Mouse (Mus musculus): ENCODE data around the gene Nr4a1. TPM values are rescaled to one million over a fixed set of nuclear protein-coding genes. Genes with fewer than 3 reads are reported as not detected.

The Nr4a1 gene
- total RNA-seq, 2 experiments from 2014 or later: 64.5 to 79.0 TPM

DNA sequence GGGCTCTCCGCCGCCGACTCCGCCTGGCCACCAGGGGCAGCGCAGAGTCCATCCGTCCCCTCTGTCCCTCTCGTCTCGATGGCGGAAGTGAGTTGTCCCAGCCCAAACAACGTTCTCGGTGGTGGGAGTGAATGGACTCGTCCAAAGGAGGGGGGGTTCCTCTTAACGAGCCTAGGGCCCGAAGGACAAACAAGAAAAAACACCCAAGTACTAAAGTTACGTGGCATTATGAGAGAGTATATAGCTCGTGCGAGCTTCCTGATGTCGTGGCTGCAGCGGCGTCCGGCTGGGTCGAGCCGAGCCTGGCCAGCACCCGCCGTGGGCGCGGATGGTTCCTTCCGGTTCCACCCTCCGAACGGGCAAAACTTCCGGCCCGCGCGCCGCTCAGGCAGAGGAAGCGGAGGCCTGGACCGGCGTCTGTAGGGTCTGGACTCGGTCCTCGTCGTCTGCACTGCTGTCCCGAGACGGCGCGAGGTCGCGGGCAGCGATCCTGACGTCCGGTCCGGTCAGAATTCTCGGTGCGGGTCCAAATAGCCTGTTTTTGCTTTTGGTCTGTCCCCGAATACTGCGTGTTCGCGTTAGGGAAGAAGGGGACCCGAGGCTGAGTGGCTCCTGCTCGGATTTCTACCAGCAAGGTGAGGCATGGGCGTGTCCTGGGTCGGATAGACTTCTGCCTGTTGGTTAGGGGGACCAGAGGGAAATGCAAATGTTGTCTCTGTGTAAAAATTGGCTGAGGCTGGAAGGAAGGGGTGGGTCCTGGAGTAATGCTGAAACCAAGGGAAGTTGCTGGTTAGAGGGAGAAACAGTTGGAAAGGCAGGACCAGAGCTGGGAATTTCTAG is 30.1 kb downstream of the Nr4a1 start, which contains the start of gene Atg101:
Atg101 (plus strand) TSS at position 362 of the 840 bp plus-strand sequence.
- peak; percentile 68 to 79 for DNase-seq (ENCODE audit: low spot score in 2 of 2)

DNA sequence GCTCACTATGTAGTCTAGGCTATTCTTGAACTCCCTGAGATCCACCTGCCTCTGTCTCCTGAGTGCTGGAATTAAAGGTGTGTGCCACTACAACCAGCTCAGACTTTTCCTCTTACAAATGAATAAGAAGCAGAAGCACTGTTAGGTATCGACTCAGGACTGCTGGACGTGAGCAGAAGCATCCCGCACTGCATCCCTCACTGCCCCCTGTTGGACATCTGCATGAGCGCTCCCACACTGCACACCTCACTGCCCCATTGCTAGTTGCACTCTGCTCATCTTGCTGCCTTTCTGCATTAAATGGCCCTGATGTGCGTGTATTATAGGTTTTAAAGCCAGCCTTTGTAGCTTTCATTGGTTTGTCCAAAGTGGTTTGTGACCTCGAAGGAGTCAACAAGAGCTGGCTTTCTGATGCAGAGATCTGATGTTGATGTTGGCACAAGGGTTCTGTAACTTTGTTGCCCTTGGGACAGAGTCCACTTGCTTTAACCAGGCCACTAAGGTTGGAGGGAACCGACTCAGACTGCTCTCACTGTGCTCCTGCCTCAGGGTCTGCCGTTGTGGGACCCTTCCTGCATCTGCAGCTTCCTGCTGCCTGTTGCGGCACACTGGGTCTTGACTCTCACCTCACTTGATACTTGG is 32.2 kb downstream of the Nr4a1 start:
- no peak for DNase-seq (ENCODE audit: low spot score in 2 of 2)

DNA sequence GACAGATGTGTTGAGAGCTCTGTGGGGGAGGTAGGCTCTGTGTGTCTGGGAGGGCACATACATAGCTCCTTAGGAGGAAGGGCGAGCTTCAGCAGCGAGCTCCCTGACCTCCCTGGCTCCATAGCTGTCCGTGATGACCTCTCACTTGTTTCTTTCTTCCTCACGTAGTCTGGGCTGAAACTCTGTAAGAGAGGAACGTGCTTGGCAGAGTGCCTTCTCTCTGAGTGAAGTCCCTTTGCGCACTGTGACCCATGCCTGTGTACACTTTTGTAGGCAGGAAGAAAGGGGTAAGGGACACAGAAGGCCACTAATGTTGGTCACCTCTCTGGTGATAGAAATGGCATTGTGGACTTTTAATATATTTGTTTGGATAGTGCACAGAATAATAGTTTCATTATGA is 33.3 kb downstream of the Nr4a1 start:
- DNase-seq (ENCODE audit: low spot score in 2 of 2): no peak

DNA sequence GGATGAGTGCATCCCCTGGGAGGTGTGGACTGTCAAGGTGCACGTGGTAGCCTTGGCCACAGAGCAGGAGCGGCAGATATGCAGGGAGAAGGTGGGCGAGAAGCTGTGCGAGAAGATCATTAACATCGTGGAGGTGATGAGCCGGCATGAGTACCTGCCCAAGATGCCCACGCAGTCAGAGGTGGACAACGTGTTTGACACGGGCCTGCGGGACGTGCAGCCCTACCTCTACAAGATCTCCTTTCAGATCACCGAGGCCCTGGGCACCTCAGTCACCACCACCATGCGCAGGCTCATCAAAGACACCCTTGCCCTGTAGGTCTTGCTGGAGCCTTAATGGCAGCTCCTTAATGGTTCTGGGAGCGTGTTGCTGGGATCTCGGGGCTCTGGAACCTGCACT is 36.3 kb downstream of the Nr4a1 start:
- no peak for DNase-seq (ENCODE audit: low spot score in 2 of 2)

DNA sequence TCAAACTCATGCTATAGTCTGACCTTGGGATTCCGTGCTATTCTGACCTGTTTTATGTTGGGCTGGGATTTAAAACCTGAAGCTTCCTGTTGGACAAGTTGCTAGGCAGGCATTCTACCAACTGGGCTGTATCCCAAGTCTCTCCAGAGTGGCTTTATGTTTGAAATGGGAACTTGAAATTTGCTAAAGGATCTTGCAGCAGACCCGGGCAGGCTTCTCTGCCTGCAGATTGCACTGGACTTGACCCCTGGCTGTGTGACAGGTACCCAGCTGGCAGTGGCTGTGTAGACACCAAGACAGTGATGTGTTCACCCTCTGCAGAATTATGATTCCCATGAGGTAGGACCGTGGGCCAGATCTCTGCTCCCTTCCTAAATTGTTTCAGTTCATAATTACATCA is 37.9 kb downstream of the Nr4a1 start:
- DNase-seq (ENCODE audit: low spot score in 2 of 2): no peak

DNA sequence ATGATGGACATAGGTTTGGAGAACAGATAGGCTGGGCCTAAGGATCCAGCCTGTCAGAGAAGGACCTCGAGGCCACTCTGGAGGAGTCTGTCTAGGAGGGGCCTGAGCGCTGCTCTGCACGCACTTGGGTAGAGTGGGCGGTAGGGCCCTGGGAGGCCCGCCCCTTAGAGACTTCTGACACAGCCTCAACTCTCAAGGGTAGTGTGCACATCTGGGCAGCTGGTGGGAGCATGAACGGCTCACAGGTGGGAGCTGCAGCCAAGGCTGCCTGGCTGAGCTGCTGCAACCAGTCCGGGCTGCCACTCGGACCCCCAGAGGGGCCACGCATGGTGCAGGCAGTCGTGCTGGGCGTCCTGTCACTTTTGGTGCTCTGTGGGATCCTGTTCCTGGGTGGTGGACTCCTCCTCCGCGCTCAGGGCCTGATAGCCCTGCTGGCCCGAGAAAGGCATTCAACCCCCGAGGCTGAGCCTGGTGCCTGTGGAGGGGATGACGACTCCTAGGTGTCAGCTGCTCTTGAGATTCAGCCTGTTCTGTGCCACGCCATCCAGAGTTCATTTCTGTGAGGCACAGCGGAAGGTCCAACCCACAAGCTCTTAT is 39.1 kb downstream of the Nr4a1 start, which contains the start of gene 6030408B16Rik:
6030408B16Rik (plus strand) TSS at position 188 of the 597 bp plus-strand sequence.
- no peak for DNase-seq (ENCODE audit: low spot score in 2 of 2)

DNA sequence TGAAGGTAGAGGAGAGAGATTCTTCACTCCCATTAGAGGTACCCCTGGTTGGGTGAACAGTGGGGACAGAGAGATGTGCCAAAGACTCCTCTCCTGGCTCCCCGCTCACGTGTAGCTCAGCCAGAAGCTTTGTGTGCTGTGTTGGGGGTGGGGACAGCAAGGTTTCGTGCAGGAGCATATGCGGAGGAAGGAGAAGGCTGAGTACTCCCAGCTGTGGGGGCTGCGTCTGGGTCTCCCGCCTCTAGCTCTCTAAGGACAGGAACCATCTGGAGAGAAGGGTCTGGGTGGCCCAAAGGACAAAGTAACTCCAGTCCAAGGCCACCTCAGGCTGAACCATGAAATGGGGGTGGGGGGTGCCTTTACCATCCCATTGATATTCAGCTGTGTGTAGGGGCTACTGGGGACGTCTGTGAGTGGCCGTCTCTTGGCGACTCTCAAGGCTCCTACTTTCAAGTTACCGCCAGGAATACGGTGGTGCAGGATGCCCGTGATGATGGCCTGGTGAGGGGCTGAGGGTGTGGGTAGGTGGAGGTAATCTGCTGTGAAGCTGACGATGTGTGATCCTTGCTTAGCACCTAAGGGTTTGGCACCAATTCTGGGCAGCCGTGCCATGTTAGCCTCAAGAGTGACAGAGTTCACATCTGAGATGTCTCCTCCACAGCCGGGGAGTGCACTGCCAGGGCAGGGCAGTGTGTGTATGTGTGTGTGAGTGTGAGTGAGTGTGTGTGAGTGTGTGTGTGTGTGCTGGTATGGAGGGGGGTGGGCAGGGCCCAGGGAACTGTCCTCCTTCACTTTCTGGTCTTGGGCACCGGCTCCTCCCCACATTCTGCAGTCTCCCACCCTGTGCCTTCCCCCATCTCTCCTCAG is 40.2 kb downstream of the Nr4a1 start:
- no peak for DNase-seq (ENCODE audit: low spot score in 2 of 2)

DNA sequence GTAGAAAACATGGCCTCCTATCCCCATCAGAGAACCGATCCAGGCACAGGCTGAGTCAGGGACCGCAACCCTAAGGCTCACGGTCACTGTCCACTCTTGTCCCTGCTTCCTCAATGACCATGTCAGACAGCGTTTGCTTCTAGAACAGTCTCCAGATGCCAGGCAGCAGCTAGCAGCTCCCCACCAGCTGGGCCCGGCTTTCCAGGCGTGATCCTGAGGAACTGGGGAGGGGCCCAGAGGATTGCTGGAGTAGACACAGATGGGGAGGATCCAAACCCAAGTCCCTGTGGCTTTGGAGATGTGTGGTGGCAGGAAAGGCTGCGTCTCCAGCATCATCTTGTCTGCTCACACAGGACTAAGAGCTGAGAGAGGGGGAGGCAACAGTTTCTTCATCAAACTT is 41.0 kb downstream of the Nr4a1 start:
- no peak for DNase-seq (ENCODE audit: low spot score in 2 of 2)

DNA sequence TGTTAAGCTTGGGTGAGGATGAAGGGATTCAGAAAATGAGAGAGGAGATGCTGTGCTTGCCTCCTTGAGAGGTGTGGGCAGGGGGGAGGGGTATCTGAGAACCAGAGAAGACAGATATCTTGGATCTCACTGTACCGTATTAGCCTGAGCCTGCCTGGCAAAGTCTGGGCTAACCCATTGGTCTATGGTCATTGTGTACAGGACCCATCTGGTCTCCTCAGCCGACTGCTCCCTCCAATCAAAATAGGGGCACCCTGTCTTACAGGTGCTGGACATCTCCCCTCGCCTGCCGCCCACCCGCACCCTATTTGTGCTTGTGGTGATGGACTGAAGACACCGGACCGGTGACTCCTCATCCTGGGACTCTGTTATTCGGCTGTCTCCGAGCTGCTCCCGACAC is 41.5 kb downstream of the Nr4a1 start:
- DNase-seq (ENCODE audit: low spot score in 2 of 2): no peak

DNA sequence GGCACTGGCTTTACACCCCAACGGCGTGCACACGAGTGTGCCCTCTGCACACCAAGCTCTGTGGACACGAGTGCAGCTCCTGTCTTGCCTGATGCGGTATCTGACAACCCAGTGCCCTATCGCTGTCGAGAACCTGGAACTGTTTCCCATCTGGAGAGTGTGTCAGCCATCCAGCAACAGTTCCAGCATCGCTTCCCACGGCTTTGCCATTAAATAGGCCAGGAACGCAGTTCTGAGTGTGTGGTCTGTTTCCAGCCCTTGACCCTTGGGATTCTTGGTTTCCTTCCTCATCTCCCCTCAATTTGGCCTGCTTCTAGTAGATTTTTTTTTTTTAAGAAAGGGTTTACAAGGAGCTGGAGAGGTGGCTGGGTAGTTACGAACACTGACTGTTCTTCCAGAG is 42.0 kb downstream of the Nr4a1 start:
- DNase-seq (ENCODE audit: low spot score in 2 of 2): no peak

DNA sequence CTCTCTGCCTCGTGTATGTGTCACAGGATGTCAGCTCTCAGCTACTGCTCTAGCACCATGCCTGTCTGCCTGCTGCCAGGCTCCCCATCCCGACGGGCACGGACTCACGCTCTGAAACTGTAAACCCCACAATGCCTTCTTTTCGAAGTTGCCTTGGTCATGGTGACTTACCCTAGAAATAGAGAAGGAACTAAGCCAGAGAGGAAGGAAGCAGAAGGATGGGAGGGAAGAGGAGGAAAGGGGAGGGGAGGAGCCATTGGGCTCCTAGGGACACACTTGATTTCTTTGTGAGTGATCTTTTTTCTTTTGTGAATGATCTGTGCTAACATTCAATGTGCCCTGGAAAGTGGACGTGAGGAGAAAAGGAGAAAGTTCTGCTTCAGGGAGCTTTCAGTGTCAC is 43.9 kb downstream of the Nr4a1 start:
- no peak for DNase-seq (ENCODE audit: low spot score in 2 of 2)

DNA sequence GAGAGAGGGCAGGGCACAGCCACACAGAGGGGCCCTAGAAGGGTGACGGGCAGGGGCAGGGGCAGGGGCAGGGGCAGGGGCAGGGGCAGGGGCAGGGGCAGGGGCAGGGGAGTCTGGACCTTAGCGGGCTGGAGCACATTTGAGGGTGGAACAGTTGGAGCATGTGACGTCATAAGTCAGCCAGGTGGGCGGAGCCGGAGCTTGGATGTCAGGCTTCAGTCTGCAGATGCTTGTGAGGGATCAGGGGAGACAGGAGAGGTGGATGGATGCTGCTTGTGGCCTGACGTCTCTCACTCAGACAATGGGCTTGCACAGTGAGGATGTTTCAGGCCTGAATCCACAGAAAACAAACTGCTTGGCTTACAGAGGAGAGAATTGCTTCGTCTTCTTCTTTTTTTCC is 44.5 kb downstream of the Nr4a1 start:
- DNase-seq (ENCODE audit: low spot score in 2 of 2): no peak

DNA sequence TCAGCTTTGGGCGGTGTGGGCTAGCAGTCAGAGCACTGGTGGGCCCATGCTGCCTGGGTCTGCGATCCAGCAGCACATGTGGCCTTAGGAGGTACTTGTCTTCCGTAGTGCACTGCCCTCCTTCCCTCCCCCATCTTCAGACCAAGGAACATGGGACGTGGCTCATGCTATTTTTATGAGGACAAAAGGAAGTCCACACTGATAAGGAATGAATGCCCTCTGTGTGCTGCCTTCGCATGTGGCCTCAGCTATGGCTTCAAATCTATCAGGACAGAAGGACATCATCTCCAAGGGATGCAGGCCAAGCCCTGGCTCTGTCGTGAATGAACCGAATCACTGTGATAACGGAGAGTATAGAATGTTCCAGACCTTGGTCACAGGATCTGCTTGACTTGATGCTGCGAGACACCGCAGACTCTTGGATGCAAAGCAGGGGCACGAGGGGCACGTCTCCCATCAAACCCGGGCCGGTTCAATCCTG is 45.5 kb downstream of the Nr4a1 start:
- no peak for DNase-seq (ENCODE audit: low spot score in 2 of 2)

DNA sequence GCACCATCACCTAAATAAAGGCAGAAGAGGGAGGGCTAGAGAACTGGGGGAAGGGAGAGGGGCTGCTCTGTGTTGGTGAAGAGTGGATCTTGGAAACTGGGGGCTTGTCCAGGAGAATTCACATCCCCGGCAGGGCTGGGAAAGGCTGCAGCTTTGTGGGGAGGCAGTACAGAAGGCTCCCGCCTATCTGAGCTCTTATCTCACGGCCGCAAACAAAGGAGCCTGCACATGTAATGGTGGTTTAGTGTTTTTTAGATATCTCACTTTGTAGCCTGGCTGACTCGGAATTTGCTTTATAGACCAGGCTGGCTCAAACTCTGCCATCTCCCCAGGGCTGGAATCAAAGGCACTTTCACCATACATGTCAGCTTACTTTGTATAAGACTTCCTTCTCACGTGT is 46.1 kb downstream of the Nr4a1 start:
- DNase-seq (ENCODE audit: low spot score in 2 of 2): no peak

DNA sequence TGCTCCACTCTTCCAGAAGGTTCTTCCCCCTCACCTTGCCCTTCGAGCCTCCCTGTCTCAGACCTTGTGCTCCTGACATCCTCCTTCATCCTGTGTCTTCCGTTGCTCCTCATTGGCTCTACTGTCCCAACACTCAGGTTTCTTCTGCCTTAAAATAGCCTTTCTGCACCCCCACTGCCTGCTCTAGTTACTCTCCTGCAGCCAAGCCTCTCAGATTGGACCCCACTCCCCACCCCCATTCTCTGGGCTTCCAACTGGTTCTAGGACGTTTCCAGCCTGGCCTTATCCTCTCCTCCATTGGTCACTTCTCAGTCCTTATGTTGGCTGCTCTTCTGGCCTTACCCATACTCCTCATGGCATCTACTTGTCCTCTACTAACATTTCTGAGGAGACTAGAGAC is 48.1 kb downstream of the Nr4a1 start:
- no peak for DNase-seq (ENCODE audit: low spot score in 2 of 2)

DNA sequence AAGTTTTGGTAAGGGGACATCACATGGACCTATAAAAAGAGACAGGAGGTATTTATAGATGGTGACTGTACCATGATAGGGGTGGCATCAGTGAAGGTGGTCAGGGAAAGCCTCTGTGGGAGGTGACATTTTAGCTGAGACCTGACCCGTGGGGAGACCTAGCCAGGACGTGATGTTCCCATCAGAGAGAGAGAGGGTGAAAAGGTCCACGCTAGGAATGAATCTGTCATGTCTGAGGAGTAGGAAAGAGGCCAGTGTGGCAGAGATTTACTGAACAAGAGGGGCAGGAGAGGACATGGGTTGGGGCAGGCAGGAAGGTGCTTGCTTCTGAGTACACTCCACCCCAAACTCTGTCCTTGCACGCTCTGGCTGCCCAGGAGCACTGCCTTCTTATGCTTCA is 49.8 kb downstream of the Nr4a1 start:
- no peak for DNase-seq (ENCODE audit: low spot score in 2 of 2)

DNA sequence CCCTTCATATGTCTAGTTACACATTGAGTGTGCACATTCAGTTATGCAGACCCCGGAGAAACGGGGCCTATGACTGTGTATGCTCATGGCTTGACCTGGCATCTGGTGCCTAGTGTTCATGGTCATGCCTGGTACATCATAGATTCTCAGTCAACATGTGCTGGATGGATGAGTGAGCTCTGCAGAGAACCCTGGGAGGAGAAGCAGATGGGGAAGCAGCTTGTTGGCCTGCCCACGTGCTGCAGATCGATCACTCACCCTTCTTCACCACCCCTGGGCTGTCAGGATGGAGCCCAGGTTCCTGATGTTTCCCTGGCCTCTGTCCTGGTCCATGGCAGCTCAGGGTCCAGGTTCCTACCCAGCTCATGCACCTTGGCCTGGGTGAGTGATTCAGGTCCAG is 52.4 kb downstream of the Nr4a1 start:
- no peak for DNase-seq (ENCODE audit: low spot score in 2 of 2)

DNA sequence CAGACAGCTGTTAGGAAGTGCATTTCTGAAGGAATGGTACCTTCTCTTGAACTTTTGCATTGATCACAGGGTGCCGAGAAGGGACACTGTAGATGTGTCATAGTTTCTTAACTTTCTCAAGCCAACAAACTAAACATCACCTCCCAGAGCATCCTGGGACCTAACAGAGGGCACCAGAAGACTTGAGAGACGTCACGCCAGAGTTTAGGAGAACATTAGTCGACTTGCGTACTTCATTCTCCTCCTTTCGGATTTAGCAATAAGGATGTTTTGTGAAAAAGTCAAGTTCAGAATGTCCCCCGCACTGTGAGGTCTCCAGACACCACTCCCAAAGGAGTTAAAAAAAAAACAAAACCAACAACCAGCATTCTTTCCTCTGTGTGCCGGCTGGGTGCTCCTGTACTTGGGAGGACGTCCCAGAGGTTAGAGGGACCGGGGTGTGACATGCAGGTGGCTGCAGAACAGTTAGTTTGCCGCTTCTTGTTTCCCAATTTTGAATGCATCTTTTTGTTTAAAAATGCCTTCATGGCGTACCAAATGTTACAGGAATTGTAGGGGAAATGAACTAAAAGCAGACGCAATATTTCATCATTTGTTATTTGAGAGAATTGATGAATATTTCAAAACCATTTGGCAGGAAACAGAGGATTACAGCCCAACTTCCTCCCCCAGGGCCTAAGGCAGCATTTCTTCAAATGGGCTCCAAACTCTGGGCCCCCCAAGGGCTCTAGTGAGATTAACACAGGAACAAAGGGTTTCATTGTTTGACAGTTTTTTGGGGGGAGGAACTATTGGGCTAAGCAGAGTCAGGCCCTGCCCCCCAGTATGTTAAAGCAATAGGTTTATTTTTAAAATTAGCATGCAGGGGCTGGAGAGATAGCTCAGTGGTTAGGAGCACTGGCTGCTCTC is 54.6 kb downstream of the Nr4a1 start:
- DNase-seq (ENCODE audit: low spot score in 2 of 2): no peak

DNA sequence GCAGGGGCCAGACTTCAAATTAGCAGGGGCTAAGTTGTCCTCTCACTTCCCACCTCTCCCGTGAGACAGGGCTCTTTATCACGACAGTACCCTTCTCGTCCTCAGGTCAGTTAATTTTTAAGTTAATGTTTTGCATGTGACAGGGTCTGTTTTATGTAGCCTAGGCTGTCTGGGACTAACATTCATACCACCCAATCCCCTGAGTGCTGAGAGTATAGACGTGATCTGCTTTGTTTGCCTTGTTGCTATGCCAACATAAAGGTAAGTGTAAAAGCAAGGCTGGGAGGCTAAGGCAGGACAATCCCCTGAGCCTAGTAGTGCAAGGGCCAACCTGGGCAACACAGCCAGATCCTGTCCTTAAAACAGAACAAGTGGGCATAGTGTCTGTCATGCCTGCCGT is 55.4 kb downstream of the Nr4a1 start:
- DNase-seq (ENCODE audit: low spot score in 2 of 2): no peak

Measured in adrenal gland, postnatal 4 days (tissue).